Mouse (Mus musculus) megakaryocyte, embryonic 14.5 days (primary cell): ENCODE measurements around the gene Nxpe4. TPM values are rescaled to one million over a fixed set of nuclear protein-coding genes. Genes with fewer than 3 reads are reported as not detected.

Experiments
- H3K27me3 ChIP-seq: replicated peaks from 2 replicates; pipeline ENCODE3; 2012; ENCODE audit warnings: inconsistent platforms
- H3K36me3 ChIP-seq: replicated peaks from 2 replicates; pipeline ENCODE3; 2012; ENCODE audit warnings: low read length, inconsistent platforms, mixed read lengths
- H3K4me1 ChIP-seq: 2 replicates; pipeline ENCODE4 v1.6.1; 2012; ENCODE audit warnings: inconsistent platforms
- H3K4me3 ChIP-seq: replicated peaks from 2 replicates; pipeline ENCODE3; 2012; ENCODE audit warnings: moderate library complexity, mild to moderate bottlenecking, inconsistent platforms
- H3K9me3 ChIP-seq: 2 replicates; pipeline ENCODE4 v1.6.1; 2012; ENCODE audit warnings: inconsistent platforms
- FLI1 ChIP-seq: IDR thresholded peaks from 2 replicates; pipeline ENCODE4 v1.6.1; 2012; ENCODE audit warnings: low read length, inconsistent platforms, mixed read lengths
- GATA1 ChIP-seq: IDR thresholded peaks from 3 replicates; pipeline ENCODE4 v1.6.1; 2012; ENCODE audit warnings: mixed read lengths, low read length, inconsistent platforms, borderline replicate concordance
- polyA plus RNA-seq: library from polyadenylated mRNA; stranded (reverse); fragments of >175 nt; gene quantifications from 2 replicates; pipeline ENCODE4 v1.2.3, GENCODE M21; 2012; ENCODE audit warnings: low replicate concordance; ENCODE audit not compliant: insufficient read depth

The Nxpe4 gene
- polyA plus RNA-seq, 1 experiment, result 0.07 TPM

DNA sequence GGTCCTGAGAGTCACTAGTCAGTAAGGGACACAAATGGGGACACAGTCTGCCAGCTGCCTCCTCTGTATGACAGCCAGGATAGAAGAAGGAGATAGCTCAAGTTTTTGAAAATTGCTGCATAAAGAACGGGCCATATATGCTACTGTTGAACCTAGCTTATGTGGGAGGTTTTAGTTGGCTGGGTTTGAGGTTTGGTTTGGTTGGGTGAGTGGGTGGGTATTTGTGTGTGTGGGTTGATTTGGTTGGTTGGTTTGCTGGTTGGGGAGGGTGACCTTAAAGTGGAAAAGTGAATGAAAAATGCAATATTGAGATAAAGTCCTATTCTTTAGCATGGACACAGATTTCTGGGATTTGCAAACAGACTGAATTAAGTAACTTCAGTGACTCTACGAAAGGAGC, 283.0 kb downstream of the Nxpe4 start:
- Histone ChIP-seq H3K4me1 (peaks cover 18% of the 10 kb centered on the region), H3K27me3 (peaks cover 24% of the 10 kb centered on the region), H3K36me3 (no peaks in the 10 kb centered on the region), H3K4me3 (no peak overlapping the region), H3K9me3 (no peaks in the 10 kb centered on the region)
- TF ChIP-seq FLI1 (no peak), GATA1 (no peak)

DNA sequence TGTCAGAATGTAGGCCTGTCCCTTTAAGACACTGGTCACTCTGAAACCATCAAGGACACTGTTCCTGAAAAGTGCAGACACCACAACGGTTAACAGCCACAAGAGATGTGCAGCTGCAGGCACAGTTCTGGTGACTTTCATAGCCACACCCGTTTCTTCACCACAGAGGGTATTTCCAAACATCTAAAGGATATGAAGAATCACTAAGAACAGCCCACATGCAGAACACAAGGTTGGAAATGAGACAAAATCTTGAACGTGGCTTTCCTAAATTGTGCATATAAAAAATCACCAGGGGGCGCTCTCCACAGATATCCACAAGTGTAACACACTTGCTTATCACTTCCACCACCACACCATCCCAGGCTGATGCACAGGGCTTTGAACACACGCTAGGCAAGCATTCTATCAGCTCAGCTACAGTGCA, 286.0 kb downstream of the Nxpe4 start:
- Histone ChIP-seq H3K9me3 (no peaks in the 10 kb centered on the region), H3K4me1 (peaks cover 18% of the 10 kb centered on the region), H3K36me3 (no peaks in the 10 kb centered on the region), H3K4me3 (no peak overlapping the region), H3K27me3 (peaks cover 20% of the 10 kb centered on the region)
- TF ChIP-seq GATA1 (no peak), FLI1 (no peak)

Other genes with a start within 250 kb of the Nxpe4 start
- gene Nxpe2, start 191.4 kb downstream of the Nxpe4 start, polyA plus RNA-seq, result 1.3 TPM in 1 of 2 replicates, not detected in the other